8 mouse cellular contexts compared by ENCODE assay signal in the genomic region with DNA sequence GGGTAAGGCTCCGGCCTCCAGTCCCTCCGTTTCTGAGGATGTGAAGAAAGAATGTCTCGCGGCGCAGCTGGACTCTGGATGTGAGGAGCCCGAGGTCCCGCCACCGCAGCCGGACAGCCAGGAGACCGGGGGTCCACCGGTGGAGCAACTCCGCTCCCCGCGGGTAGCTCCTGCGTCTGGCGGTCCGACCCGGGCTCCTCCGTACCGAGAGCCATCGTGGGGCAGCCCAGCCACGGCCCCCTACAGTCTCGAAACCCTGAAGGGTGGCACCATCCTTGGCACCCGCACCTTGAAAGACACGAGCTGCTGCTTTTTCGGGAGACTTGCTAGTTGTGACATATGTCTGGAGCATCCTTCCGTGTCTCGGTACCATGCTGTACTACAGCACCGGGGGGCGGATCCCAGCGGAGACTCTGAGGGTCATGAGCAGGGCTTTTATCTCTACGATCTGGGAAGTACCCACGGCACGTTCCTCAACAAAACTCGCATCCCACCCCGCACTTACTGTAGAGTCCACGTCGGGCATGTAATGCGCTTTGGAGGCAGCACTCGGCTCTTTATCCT. TPM values are rescaled to one million over a fixed set of nuclear protein-coding genes. Genes with fewer than 3 reads are reported as not detected.
A peak's percentile ranks its signal among the peaks of the same experiment; 100 is the strongest.
DNase-seq lines count a peak whose midpoint lies in the region; ATAC-seq and TF ChIP-seq lines count a peak whose summit lies in the region.

No protein-coding gene starts in this region.

- 0 out of 2 replicates have a peak, but pooled peaks cover 2% of the 10 kb centered on the region for H3K4me1 ChIP-seq in kidney, adult 2 months (ENCODE audit: control insufficient read depth, insufficient read depth, low read length)
- H3K4me1 ChIP-seq in forebrain, postnatal 0 days (ENCODE audit: insufficient read depth): peaks cover 18% of the 10 kb centered on the region
- H3K4me1 ChIP-seq in liver, embryonic 14.5 days (replicated peaks; ENCODE audit: control insufficient read depth in 2 of 2, insufficient read depth in 2 of 2, low read length in 1 of 2): peaks cover 12 to 14% of the 10 kb centered on the region in 2 experiments

- H3K36me3 ChIP-seq in kidney, adult 2 months (ENCODE audit: control insufficient read depth, insufficient read depth, low read length): no peaks in the 10 kb centered on the region; the same call in 1 of the 2 replicates
- peaks cover 32% of the 10 kb centered on the region for H3K36me3 ChIP-seq in forebrain, postnatal 0 days (ENCODE audit: insufficient read depth)
- H3K36me3 ChIP-seq in liver, embryonic 14.5 days (replicated peaks; ENCODE audit: control insufficient read depth, insufficient read depth, low read depth): peaks cover 13% of the 10 kb centered on the region

- no peak for TF ChIP-seq CTCF in kidney, adult 2 months (conservative IDR thresholded peaks at IDR 0.05; ENCODE audit: insufficient read depth, insufficient read length, low read depth, low read length)
- TF ChIP-seq CTCF in forebrain, postnatal 0 days (IDR thresholded peaks at IDR 0.05; ENCODE audit: low read depth): no peak
- no peak for TF ChIP-seq CTCF in liver, embryonic 14.5 days (IDR thresholded peaks at IDR 0.05; ENCODE audit: low read depth)

- no peak for TF ChIP-seq POLR2A in kidney, adult 2 months (IDR thresholded peaks at IDR 0.05; ENCODE audit: low read depth, low read length)

- H3K27ac ChIP-seq in kidney, adult 2 months (ENCODE audit: insufficient read depth, low read depth, low read length): 0 out of 2 replicates have a peak overlapping the region, but pooled peaks have one; percentile 84
- H3K27ac ChIP-seq in forebrain, postnatal 0 days (ENCODE audit: low read depth, low read length): peak overlapping the region; percentile 88
- H3K27ac ChIP-seq in liver, embryonic 14.5 days: no peak overlapping the region

- WGBS in kidney, adult 2 months: 2% methylated on average over 40 of the region's 40 CpGs
- WGBS in forebrain, postnatal 0 days: 6% methylated on average over 40 of the region's 40 CpGs
- 2% methylated on average over 40 of the region's 40 CpGs for WGBS in liver, embryonic 14.5 days (ENCODE audit: insufficient replicate concordance)

- no peak for DNase-seq in kidney, adult 2 months
- no peak for DNase-seq in kidney, postnatal 14 days
- DNase-seq in MEL-GATA-1-ER (ENCODE audit: extremely low read depth, low read depth): peak; percentile 22
- DNase-seq in forebrain, postnatal 0 days: no peak
- DNase-seq in liver, embryonic 14.5 days (ENCODE audit: low read depth in 3 of 3, low spot score in 3 of 3): peak in 2 of 3 experiments; percentile 22 to 23
- DNase-seq in urinary bladder, adult 2 months (ENCODE audit: low spot score): no peak
- no peak for DNase-seq in layer of hippocampus, postnatal 36 days
- DNase-seq in cerebellum, adult 9-11 months: no peak

- peak overlapping the region; percentile 80 for H3K9ac ChIP-seq in forebrain, postnatal 0 days
- peak overlapping the region; percentile 83 for H3K9ac ChIP-seq in liver, embryonic 14.5 days (replicated peaks)

- TF ChIP-seq EP300 in liver, embryonic 14.5 days (IDR thresholded peaks at IDR 0.05; ENCODE audit: low read depth): no peak

- no peaks in the 10 kb centered on the region for H3K27me3 ChIP-seq in kidney, adult 2 months (replicated peaks; ENCODE audit: control insufficient read depth, insufficient read depth, low read length)
- no peaks in the 10 kb centered on the region for H3K27me3 ChIP-seq in forebrain, postnatal 0 days (ENCODE audit: insufficient read depth, low read length)
- H3K27me3 ChIP-seq in liver, embryonic 14.5 days (ENCODE audit: control insufficient read depth, insufficient read depth, low read length): no peaks in the 10 kb centered on the region

- peak overlapping the region; percentile 69 for H3K4me3 ChIP-seq in kidney, adult 2 months (ENCODE audit: insufficient read depth, low read depth, low read length)
- peak overlapping the region; percentile 84 for H3K4me3 ChIP-seq in forebrain, postnatal 0 days (ENCODE audit: low read depth, low read length)
- H3K4me3 ChIP-seq in liver, embryonic 14.5 days (ENCODE audit: insufficient read depth in 1 of 2, low read depth in 2 of 2, low read length in 2 of 2): peak overlapping the region; percentile 86 to 94

- no peaks in the 10 kb centered on the region for H3K9me3 ChIP-seq in forebrain, postnatal 0 days (ENCODE audit: low read length)
- no peaks in the 10 kb centered on the region for H3K9me3 ChIP-seq in liver, embryonic 14.5 days (ENCODE audit: control insufficient read depth, low read length)

- ATAC-seq in forebrain, postnatal 0 days: peak; percentile 30; the same call in 1 of the 2 replicates
- ATAC-seq in liver, embryonic 14.5 days (ENCODE audit: insufficient read depth): peak; percentile 33

- peak overlapping the region; percentile 96 for H3K4me2 ChIP-seq in forebrain, postnatal 0 days (ENCODE audit: low read depth)
- H3K4me2 ChIP-seq in liver, embryonic 14.5 days (ENCODE audit: low read depth): peak overlapping the region; percentile 83

RNA-seq across cellular contexts. Expression of a gene that starts 0.4 kb away (rescaled TPM):
- 10.4 and 11.2 TPM in 2 replicates for polyA plus RNA-seq in kidney, adult 2 months (2012; rRNA removed)
- total RNA-seq in forebrain, postnatal 0 days (2014; rRNA removed): 29.3 and 36.9 TPM in 2 replicates
- 16.6 and 25.6 TPM in 2 replicates for polyA plus RNA-seq in forebrain, postnatal 0 days (2015; fragmentation: Nextera tagmentation; extraction: Ambion mirVana)
- 6.1 and 10.5 TPM in 2 replicates for polyA plus RNA-seq in liver, embryonic 14.5 days (2012; rRNA removed)
- polyA plus RNA-seq in liver, embryonic 14.5 days (2014; fragmentation: Nextera tagmentation; extraction: Ambion mirVana): 8.3 and 9.4 TPM in 2 replicates
- polyA plus RNA-seq in urinary bladder, adult 2 months (2012; rRNA removed): 17.1 and 18.8 TPM in 2 replicates
- total RNA-seq in layer of hippocampus, postnatal 36 days (2021): 10 to 100 TPM; 55.7 to 57.1 TPM

RNA-seq across cellular contexts. Expression of a gene that starts 0.4 kb away (rescaled TPM):
- polyA plus RNA-seq in kidney, adult 2 months (2012; rRNA removed): 16.2 and 17.7 TPM in 2 replicates
- total RNA-seq in forebrain, postnatal 0 days (2014; rRNA removed): 25.2 and 29.6 TPM in 2 replicates
- 10.6 and 19.7 TPM in 2 replicates for polyA plus RNA-seq in forebrain, postnatal 0 days (2015; fragmentation: Nextera tagmentation; extraction: Ambion mirVana)
- 5.6 and 6.0 TPM in 2 replicates for polyA plus RNA-seq in liver, embryonic 14.5 days (2012; rRNA removed)
- polyA plus RNA-seq in liver, embryonic 14.5 days (2014; fragmentation: Nextera tagmentation; extraction: Ambion mirVana): 3.3 TPM in 2 replicates
- polyA plus RNA-seq in urinary bladder, adult 2 months (2012; rRNA removed): 12.9 and 16.7 TPM in 2 replicates
- total RNA-seq in layer of hippocampus, postnatal 36 days (2021): 10 to 100 TPM; 17.7 to 19.5 TPM

RNA-seq across cellular contexts. Expression of a gene that starts 32.7 kb away (rescaled TPM):
- 8.3 and 11.6 TPM in 2 replicates for polyA plus RNA-seq in kidney, adult 2 months (2012; rRNA removed)
- total RNA-seq in forebrain, postnatal 0 days (2014; rRNA removed): 36.6 and 40.4 TPM in 2 replicates
- 65.9 and 68.4 TPM in 2 replicates for polyA plus RNA-seq in forebrain, postnatal 0 days (2015; fragmentation: Nextera tagmentation; extraction: Ambion mirVana)
- 5.9 and 7.3 TPM in 2 replicates for polyA plus RNA-seq in liver, embryonic 14.5 days (2012; rRNA removed)
- polyA plus RNA-seq in liver, embryonic 14.5 days (2014; fragmentation: Nextera tagmentation; extraction: Ambion mirVana): 16.8 and 17.0 TPM in 2 replicates
- 13.2 and 13.7 TPM in 2 replicates for polyA plus RNA-seq in urinary bladder, adult 2 months (2012; rRNA removed)
- 10 to 100 TPM; 32.5 to 34.0 TPM for total RNA-seq in layer of hippocampus, postnatal 36 days (2021)

RNA-seq across cellular contexts. Expression of a gene that starts 41.7 kb away (rescaled TPM):
- not detected in 2 replicates for polyA plus RNA-seq in kidney, adult 2 months (2012; rRNA removed)
- 0.31 and 1.6 TPM in 2 replicates for total RNA-seq in forebrain, postnatal 0 days (2014; rRNA removed)
- not detected in 2 replicates for polyA plus RNA-seq in forebrain, postnatal 0 days (2015; fragmentation: Nextera tagmentation; extraction: Ambion mirVana)
- 0.02 TPM in 1 of 2 replicates, not detected in the other for polyA plus RNA-seq in liver, embryonic 14.5 days (2012; rRNA removed)
- not detected in 2 replicates for polyA plus RNA-seq in liver, embryonic 14.5 days (2014; fragmentation: Nextera tagmentation; extraction: Ambion mirVana)
- polyA plus RNA-seq in urinary bladder, adult 2 months (2012; rRNA removed): 0.06 and 0.10 TPM in 2 replicates
- under 1 TPM in 1 of 2 experiments, not detected in 1; 0.20 TPM for total RNA-seq in layer of hippocampus, postnatal 36 days (2021)

Comparison
In these comparisons a context has a peak if more than half of its experiments do, and no peak if none do; other contexts are left out.
1. DNase-seq: peak in MEL-GATA-1-ER (single experiment) and liver, embryonic 14.5 days (2 of 3); none in kidney, adult 2 months (single experiment), kidney, postnatal 14 days (single experiment), forebrain, postnatal 0 days (single experiment), urinary bladder, adult 2 months (single experiment), layer of hippocampus, postnatal 36 days (0 of 2) and cerebellum, adult 9-11 months (single experiment).
2. Peak in every context shown above with its lines, with median percentiles within 50 percentile points of each other: H3K4me3 ChIP-seq.